Mouse (Mus musculus): ENCODE measurements around the gene Rem1. TPM values are rescaled to one million over a fixed set of nuclear protein-coding genes. Genes with fewer than 3 reads are reported as not detected.
A peak's percentile ranks its signal among the peaks of the same experiment; 100 is the strongest.
"Not testable (repeated sequence)": the region's sequence is repeated elsewhere in the genome, so short reads cannot be mapped to it uniquely, and the experiment has no call there.

Rem1 gene
- total RNA-seq, 4 experiments from 2014 or later = 0.87 to 1.6 (median 1.1) TPM

GRCm38 (mm10) chr2:152628066-152628465, 1.3 kb downstream of the Rem1 start:
- no peak for DNase-seq (ENCODE audit: low spot score in 2 of 2)

GRCm38 (mm10) chr2:152629239-152629638, 2.5 kb downstream of the Rem1 start:
- no peak for DNase-seq (ENCODE audit: low spot score in 2 of 2)

GRCm38 (mm10) chr2:152629904-152630303, 3.2 kb downstream of the Rem1 start:
- no peak for DNase-seq (ENCODE audit: low spot score in 2 of 2)

- no peak for DNase-seq (ENCODE audit: low spot score in 2 of 2)
These were observed 6.6 kb downstream of the Rem1 start for GRCm38 (mm10) chr2:152633334-152633733.

GRCm38 (mm10) chr2:152634311-152634710, 7.6 kb downstream of the Rem1 start:
- no peak for DNase-seq (ENCODE audit: low spot score in 2 of 2)

GRCm38 (mm10) chr2:152636246-152637005, 9.7 kb downstream of the Rem1 start:
- DNase-seq (ENCODE audit: low spot score in 2 of 2) = no peak

- DNase-seq (ENCODE audit: low spot score in 2 of 2) = no peak
These were observed 10.2 kb downstream of the Rem1 start for GRCm38 (mm10) chr2:152637006-152637322.

- DNase-seq (ENCODE audit: low spot score in 2 of 2) = no peak
These were observed 10.6 kb downstream of the Rem1 start for GRCm38 (mm10) chr2:152637381-152637780.

- no peak for DNase-seq (ENCODE audit: low spot score in 2 of 2)
These were observed 12.1 kb downstream of the Rem1 start for GRCm38 (mm10) chr2:152638865-152639264.

GRCm38 (mm10) chr2:152639406-152640113, 12.8 kb downstream of the Rem1 start:
- no peak for DNase-seq (ENCODE audit: low spot score in 2 of 2)

GRCm38 (mm10) chr2:152652901-152653620, 26.3 kb downstream of the Rem1 start:
- no peak for DNase-seq (ENCODE audit: low spot score in 2 of 2)

GRCm38 (mm10) chr2:152653874-152654715, 27.3 kb downstream of the Rem1 start:
- DNase-seq (ENCODE audit: low spot score in 2 of 2) = peak; percentile 56 to 90

GRCm38 (mm10) chr2:152657398-152657797, 30.6 kb downstream of the Rem1 start:
- DNase-seq (ENCODE audit: low spot score in 2 of 2) = no peak

- DNase-seq (ENCODE audit: low spot score in 2 of 2) = no peak
These were observed 34.4 kb downstream of the Rem1 start for GRCm38 (mm10) chr2:152661163-152661562.

GRCm38 (mm10) chr2:152666191-152666590, 39.4 kb downstream of the Rem1 start:
- DNase-seq (ENCODE audit: low spot score in 2 of 2) = not testable (repeated sequence)

- DNase-seq (ENCODE audit: low spot score in 2 of 2) = peak; percentile 80 to 85
These were observed 42.5 kb downstream of the Rem1 start, which contains the start of gene H13 for GRCm38 (mm10) chr2:152669256-152669638. Gene H13, plus strand, starts transcription at chr2:152669461.

- DNase-seq (ENCODE audit: low spot score in 2 of 2) = no peak
These were observed 43.1 kb downstream of the Rem1 start for GRCm38 (mm10) chr2:152669639-152670484.

GRCm38 (mm10) chr2:152670983-152671641, 44.4 kb downstream of the Rem1 start:
- DNase-seq (ENCODE audit: low spot score in 2 of 2) = no peak

GRCm38 (mm10) chr2:152671642-152671999, 44.9 kb downstream of the Rem1 start:
- no peak for DNase-seq (ENCODE audit: low spot score in 2 of 2)

- DNase-seq (ENCODE audit: low spot score in 2 of 2) = no peak
These were observed 45.4 kb downstream of the Rem1 start for GRCm38 (mm10) chr2:152672166-152672565.
